Mouse (Mus musculus) forelimb bud, embryonic 11.5 days (tissue): ENCODE results near the gene Bsph2.

Source experiments
- DNase-seq: peaks from one replicate; pipeline ENCODE4 v3.0.0-alpha.2; 2012; ENCODE audit warnings: low read depth, low spot score

Gene Bsph2

DNA sequence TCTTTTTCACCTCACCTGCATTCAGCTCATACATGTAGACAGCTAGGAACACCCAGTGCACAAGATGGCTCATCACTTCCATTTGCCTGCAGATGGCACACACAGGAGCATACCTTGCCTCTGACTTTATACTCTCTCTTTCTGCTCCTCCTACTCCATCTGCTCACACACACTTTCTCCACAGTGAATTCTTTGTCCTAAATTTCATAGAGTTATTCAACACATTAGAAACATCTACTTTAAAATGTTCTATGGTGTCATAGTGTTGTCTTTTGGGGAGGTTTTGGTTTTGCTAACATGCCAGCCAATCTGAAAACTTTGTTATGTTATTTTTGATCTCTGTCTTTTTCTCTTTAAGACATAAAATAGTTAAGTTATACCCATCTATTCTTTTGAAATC is at the start of gene Bsph2:
Bsph2 (minus strand) TSS at position 101 of the 400 bp plus-strand sequence.
- no peak for DNase-seq

DNA sequence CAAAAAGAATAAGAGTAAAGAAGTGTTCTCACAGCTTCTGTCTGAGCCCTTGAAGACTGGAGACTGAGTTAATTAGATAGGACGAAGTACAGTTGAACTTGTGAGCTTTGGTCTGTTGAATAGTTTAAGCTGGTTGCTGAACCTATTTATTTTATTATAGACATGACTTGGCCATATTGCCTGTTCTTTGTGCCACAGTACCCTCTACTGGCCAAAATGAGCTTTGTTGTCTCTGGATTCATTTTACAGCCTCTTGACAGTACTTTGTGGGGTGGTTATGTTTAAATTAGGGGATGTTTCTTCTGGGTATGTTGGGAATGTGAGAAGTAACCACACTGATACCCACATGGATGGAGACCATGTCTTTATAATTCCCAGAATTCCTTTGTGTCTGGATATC is 59.3 kb downstream of the Bsph2 start:
- DNase-seq: no peak
